Mouse (Mus musculus) cerebellum, adult 2 months (tissue): ENCODE results near the gene Bcl6.

Experiments used
- CTCF ChIP-seq: fragments of 200-500 bp; IDR thresholded peaks from 2 replicates; pipeline ENCODE4 v1.5.1; 2011; ENCODE audit warnings: low read depth, mild to moderate bottlenecking, control low read depth, low read length, moderate library complexity, borderline replicate concordance; ENCODE audit not compliant: insufficient read depth
- POLR2A ChIP-seq: fragments of 200-500 bp; IDR thresholded peaks from 2 replicates; pipeline ENCODE4 v1.6.1; 2011; ENCODE audit warnings: low read length, control low read depth, borderline replicate concordance; ENCODE audit not compliant: insufficient read depth

- TF ChIP-seq POLR2A (no peak), CTCF (no peak)
These were observed 69.2 kb downstream of the Bcl6 start for GRCm38 (mm10) chr16:23919418-23919817.
